Mouse (Mus musculus): ENCODE data around the gene Prr18. TPM values are rescaled to one million over a fixed set of nuclear protein-coding genes. Genes with fewer than 3 reads are reported as not detected.
"Not testable (repeated sequence)": the region's sequence is repeated elsewhere in the genome, so short reads cannot be mapped to it uniquely, and the experiment has no call there.

The Prr18 gene
- 0.10 TPM in 1 of 3 replicates, not detected in the others for total RNA-seq (2017)

DNA sequence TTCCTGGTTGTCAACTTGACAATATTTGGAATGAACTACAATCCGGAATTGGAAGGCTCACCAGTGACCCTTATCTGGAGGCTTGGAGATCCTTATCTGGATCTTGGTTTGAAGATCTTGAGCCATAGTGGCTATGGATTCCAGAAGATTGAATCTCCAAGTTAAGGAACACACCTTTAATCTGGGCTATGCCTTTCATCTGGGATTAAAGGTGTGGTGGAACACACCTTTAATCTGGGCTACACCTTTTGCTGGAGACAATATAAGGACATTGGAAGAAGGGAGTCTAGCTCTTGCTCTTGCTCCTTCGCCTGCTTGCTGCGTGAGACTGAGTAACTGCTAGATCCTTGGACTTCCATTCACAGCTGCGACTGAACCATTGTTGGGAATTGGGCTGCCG lies at the start of gene Prr18:
Prr18 (plus strand) TSS at position 301 of the 400 bp plus-strand sequence.
- not testable (repeated sequence) for ATAC-seq (replicated peaks; ENCODE audit: insufficient number of reproducible peaks, low FRiP score, low TSS enrichment, poor library complexity, severe bottlenecking)

DNA sequence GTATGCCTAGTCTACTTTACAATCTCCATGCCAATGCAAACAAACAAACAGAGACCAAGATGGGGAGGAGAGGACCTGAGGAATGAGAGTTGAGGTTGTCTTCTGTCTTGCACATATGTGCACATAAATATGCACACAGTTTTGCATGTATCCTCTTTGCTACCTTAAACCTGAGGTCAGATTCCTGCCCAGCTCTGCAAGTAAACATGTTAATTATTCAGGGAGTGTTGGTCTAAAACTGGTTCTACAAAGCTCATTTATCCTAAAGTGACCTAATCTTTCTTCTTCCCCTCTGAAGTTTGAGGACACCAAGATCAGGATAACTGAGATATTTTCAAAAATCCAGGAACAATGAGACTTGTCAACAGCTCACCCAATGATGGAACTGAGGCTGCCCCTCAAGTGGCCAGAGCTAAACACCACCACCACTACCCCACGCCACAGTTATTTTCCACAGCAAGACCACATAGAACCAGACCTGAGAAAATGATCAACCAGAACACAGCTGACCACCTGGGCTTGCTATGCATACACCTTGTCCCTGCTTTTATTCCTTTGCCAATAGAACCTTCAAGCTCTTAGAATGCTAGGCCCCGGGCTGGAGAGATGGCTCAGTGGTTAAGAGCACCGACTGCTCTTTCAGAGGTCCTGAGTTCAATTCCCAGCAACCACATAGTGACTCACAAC lies 47.1 kb upstream of the Prr18 start:
- ATAC-seq (replicated peaks; ENCODE audit: insufficient number of reproducible peaks, low FRiP score, low TSS enrichment, poor library complexity, severe bottlenecking): no peak

DNA sequence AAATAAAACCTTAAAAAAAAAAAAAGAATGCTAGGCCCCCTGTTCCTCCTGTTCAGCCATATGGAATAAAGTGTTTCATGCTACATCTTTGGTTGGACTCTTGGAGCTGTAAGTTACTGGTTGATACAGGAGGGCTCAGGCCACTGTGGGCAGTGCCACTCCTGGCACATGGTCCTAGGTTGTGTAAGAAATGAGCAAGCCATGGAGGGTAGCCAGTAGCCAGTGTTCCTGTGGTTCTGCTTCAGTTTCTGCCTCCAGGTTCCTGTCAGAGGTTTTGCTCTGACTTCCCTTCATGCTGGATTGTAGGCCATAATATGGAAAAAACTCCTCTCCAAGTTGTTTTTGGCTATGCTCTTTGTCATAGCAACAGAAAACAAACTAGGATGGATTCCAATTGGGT lies 46.5 kb upstream of the Prr18 start:
- no peak for ATAC-seq (replicated peaks; ENCODE audit: insufficient number of reproducible peaks, low FRiP score, low TSS enrichment, poor library complexity, severe bottlenecking)

DNA sequence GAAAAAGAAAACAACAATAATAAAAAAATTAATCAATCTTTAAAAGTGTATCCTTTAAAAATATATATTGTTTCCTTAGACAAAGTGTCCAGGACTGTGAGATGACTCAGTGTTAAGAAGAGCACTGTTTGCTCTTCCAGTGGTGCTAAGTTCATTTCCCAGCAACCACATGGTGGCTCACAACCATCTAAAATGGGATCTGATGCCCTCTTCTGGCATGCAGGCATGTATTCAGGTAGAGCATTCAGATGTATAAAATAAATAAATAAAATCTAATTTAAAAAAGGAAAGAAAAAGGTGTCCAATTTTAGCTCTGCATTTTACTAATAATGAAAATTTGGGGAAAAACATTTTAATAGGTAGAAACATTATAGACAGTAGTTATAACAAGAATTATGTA lies 41.4 kb upstream of the Prr18 start:
- ATAC-seq (replicated peaks; ENCODE audit: insufficient number of reproducible peaks, low FRiP score, low TSS enrichment, poor library complexity, severe bottlenecking): no peak

DNA sequence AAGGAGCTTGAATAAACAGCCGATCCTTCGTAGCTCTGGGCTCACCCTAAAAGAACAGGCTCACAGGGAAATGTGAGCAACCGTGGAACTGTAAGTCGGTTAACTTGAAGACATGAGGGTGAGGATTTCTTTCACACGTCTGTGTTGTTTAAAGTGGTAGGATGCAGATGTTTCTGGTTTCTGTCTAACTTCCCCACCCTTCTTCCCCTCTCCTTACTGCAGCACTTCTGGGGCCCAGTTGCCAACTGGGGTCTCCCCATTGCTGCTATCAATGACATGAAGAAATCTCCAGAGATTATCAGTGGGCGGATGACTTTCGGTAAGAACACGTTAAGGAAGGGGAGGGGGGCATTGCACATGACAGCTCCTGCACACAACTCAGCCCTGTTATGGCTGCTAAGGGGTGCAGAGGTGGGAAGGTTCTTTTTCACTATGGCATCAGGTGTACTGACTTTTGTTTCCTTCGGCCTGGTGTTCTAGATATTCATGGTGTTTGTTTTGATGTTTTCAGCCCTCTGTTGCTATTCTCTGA lies 40.9 kb upstream of the Prr18 start:
- ATAC-seq (replicated peaks; ENCODE audit: insufficient number of reproducible peaks, low FRiP score, low TSS enrichment, poor library complexity, severe bottlenecking): no peak

DNA sequence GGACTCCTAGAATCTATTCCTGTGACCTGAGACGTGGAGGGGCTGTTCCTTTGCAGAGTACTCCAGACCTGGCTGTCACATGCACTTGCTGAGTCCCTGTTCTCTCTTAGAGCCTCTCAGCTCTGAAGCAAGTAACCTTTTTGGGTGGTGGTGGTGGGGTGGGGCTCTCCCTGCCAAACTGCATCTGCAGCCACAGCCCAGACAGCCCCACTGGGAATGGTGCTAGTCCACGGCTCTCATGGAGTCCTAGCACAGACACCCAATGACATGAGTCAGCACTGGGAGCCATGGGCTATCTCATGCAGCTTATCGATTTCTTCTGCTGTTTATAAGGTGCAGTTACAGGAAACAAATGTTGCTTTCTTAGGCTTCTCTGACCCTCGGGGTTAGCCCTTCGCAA lies 39.5 kb upstream of the Prr18 start:
- no peak for ATAC-seq (replicated peaks; ENCODE audit: insufficient number of reproducible peaks, low FRiP score, low TSS enrichment, poor library complexity, severe bottlenecking)

DNA sequence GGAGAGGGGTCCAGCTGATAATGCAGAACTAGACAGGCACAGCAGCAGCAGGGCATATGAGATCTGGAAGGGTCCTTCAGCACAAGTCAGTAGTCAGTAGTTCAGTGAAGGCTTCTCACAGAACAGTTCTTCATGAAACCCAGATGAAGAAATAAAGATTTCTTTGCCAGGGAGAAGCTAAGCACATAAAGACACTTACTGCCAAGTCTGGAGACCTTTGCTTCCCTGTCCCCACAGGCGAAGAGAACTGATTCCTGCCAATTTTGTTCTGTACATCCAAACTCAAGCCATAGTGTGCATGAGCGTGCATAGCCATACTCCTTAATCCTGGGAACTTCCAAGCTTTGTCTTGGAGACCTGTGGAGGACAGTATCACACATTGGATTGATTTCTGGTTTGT lies 39.0 kb upstream of the Prr18 start:
- no peak for ATAC-seq (replicated peaks; ENCODE audit: insufficient number of reproducible peaks, low FRiP score, low TSS enrichment, poor library complexity, severe bottlenecking)

DNA sequence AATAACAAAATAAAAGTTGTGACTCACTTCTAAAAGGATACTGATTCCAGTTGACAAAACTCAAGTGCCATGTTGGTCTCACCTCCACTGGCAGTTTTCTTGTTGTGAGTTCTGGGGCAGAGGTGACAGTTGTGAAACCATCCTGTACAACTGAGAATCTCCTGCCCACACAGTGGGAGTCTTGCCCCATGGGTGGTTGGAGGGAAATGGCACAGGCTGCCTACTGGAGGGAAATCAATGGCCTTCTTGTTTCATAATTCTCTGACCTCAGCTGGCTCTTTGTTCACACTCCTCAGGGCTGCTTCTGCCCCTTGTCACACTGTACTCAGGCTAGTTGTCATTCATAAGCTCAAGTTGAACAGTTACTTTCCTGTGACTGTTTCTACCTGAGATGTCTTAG lies 37.7 kb upstream of the Prr18 start:
- ATAC-seq (replicated peaks; ENCODE audit: insufficient number of reproducible peaks, low FRiP score, low TSS enrichment, poor library complexity, severe bottlenecking): no peak

DNA sequence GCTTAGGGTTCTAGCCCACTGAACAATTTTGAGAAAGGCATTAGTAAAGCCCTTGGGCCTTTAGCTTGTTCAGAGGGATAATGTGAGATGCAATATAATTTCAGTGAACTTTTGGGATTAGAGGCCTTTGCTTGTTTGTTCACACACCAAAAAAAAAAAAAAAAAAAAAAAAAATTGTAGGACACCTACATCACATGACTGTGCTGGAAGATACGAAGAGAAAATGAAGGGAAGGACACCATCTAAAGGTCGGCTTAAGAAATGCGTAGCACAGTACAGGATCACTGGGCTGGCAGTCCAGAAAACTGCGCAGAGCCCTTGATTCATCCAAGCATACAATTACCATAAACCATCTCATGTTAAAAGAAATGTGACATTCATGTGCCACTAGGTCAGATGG lies 35.7 kb upstream of the Prr18 start:
- ATAC-seq (replicated peaks; ENCODE audit: insufficient number of reproducible peaks, low FRiP score, low TSS enrichment, poor library complexity, severe bottlenecking): no peak

DNA sequence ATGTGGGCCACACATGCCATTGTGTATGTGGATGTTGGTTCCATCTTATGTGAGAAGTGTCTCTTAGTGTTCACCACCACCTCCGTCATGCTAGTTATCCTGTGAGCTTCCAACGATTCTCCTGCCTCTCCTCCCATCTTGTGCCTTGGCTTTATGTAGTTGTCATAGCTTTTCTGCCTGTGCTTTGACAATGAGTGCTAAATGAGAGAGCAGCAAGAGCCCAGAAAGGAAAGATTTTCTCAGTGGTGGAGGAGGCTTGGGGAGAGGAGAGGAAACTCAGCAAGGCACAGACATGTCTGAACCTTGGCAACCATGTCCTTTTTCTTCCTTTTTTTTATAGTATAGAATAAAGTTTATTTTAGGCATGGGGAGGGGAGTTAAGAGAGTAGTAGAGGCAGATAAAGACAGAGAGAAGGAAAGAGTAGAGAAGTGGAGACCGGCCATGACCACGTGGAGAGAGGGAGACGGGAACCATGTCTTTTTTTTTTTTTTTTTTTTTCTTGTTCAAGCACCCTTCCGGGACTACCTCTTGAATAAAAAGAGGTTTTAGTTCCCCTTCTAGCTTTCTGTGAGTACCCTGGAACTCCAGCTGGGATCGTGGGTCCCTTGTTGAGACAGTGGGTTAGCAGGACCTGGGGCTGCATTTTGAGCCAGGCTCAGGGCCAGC lies 34.4 kb upstream of the Prr18 start:
- no peak for ATAC-seq (replicated peaks; ENCODE audit: insufficient number of reproducible peaks, low FRiP score, low TSS enrichment, poor library complexity, severe bottlenecking)

DNA sequence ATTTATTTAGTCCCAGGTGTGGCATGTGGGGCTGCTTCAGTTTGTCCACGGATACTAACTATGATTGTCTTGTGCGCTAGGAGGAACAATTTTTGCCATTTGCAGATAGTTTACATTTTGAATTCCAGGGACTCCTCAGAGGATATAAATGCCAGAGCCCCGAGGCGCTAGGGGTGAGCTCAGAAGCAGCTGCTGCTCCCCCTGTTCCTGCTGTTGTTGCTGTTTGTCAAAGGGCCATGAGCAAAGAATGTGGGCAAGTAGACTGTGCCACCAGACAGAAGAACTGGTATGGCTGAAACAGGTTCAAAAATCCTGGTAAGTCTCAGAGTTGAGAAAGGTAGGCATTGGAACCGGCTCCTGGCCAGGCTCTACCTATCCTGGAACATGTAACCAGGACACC lies 33.6 kb upstream of the Prr18 start:
- no peak for ATAC-seq (replicated peaks; ENCODE audit: insufficient number of reproducible peaks, low FRiP score, low TSS enrichment, poor library complexity, severe bottlenecking)

DNA sequence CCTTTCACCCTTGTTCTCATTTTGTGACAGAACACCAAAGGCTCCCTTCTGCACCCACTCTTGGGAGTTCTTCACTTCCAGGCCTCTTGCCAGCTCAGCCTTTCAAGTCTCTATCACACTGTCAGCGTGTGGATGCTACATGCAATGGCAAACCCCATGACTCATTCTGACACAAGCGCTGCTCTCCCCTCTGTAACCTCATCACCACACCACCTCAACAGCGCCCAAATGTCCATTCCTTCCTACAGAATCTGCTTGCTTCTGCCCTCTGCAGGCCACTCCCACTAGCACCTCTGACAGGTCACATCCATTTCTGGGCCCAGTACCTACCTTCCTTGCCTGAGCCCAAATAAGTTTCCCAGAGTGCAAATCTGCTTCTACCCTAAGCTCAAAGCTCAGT lies 31.5 kb upstream of the Prr18 start:
- no peak for ATAC-seq (replicated peaks; ENCODE audit: insufficient number of reproducible peaks, low FRiP score, low TSS enrichment, poor library complexity, severe bottlenecking)

DNA sequence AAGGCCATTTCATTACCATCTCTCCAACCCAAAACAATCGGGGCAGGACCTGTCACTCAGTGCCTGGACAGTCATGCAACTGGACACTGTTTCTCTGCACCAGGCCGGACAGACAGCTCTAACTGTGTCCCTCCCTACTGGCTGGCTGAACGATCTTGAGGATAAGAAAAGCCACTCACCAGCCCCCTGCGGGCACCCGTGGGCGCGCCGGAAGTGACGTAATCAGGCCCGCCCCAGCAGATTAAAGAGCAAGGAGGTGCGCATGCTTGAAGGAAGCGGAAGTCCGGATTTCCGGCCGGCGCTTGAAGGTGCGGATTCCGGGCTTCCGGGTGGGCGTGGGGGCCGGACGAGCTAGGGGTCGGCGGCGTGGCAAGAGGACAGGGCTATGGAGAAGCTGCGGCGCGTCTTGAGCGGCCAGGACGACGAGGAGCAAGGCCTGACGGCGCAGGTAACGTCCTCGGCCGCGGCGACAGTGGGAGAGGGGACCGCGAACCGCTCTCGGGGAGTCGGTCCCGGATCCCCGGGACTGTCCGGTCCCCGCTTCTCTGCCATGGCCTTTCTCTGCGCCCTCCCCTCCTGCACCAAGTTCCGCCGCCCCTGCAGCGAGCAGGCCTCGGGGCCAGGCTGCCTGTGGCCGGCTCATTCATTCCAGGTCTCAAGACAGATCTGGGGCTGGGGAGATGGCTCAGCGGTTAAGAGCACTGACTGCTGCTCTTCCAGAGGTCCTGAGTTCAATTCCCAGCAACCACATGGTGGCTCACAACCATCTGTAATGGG lies 26.2 kb upstream of the Prr18 start, which contains the start of gene Sft2d1:
Sft2d1 (plus strand) TSS at position 265 of the 777 bp plus-strand sequence.
- peak; percentile 88 for ATAC-seq (replicated peaks; ENCODE audit: insufficient number of reproducible peaks, low FRiP score, low TSS enrichment, poor library complexity, severe bottlenecking)

DNA sequence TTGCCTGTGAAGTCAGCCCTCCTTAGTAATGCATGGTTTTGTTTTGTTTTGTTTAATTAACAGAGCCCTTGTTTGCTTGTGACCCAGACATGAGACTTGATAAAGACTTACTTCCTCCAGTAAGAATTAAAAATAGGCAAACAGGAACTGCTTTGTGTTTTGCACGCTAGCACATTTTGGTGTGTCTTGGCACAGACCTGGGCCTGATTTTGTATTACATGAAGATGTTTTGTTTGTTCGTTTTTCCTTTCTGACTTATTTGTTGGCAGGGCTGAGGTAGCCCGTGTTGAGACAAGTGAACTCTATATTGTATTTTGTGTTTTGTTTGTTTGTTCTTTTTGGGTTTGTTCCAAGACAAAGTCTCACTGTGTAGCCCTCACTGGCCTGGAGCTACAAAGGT lies 25.5 kb upstream of the Prr18 start:
- ATAC-seq (replicated peaks; ENCODE audit: insufficient number of reproducible peaks, low FRiP score, low TSS enrichment, poor library complexity, severe bottlenecking): no peak

DNA sequence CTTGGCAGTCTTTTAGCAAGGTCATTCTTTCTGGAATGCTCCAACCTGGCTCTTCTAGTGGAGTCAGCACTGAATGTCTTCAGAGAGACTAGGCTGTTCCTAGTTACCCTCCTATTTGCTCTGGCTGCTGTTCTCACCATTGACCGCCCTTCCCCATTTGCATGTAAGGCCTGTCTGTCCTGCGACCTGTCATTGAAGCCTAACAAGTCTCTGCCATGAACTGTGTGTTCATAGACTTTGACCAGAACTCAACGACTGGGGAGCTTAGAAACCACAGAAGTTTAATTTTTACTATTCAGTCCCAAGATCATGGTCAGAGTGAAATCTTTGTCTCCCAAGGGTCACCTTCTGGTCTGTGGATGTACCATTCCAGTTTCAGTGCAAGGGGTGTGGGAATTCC lies 23.3 kb upstream of the Prr18 start:
- ATAC-seq (replicated peaks; ENCODE audit: insufficient number of reproducible peaks, low FRiP score, low TSS enrichment, poor library complexity, severe bottlenecking): no peak

DNA sequence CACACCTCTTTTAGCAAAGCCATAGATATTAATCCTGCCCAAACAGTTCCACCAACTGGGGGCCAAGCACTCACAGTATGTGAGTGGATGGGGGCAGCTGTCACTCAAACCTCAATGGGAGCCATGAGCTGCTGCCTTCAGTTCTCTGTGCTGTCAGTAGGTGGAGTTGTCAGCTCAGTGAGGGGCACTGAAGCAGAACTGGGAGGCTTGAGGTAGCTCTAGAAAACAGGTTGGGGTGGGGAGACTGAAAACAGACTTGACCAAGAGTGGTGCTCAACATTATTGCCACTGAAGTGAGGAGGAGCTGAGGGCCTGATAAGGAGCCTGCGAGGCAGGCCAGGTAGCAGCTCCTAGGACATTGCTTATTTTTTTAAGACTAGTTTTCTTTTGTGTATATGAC lies 21.0 kb upstream of the Prr18 start:
- no peak for ATAC-seq (replicated peaks; ENCODE audit: insufficient number of reproducible peaks, low FRiP score, low TSS enrichment, poor library complexity, severe bottlenecking)

DNA sequence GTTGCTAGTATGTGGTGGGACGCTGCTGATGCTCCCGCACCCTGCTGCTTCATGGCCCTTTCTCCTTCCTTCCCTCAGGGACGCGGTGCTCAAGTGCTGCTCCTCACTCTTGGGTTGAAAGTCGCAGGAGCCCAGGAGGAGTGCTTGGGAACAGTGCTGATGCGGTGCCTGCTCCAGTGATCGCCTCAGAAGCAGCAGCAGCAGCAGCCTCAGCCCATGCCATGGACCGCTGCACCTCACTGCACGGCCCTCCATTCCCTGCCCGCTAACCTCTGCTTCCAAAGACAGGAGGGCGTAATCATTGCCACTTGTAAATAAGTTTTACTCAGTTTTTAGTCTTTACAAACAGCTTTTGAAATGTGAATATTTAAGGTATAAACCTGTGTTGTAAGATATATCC lies 10.4 kb upstream of the Prr18 start:
- not testable (repeated sequence) for ATAC-seq (replicated peaks; ENCODE audit: insufficient number of reproducible peaks, low FRiP score, low TSS enrichment, poor library complexity, severe bottlenecking)

DNA sequence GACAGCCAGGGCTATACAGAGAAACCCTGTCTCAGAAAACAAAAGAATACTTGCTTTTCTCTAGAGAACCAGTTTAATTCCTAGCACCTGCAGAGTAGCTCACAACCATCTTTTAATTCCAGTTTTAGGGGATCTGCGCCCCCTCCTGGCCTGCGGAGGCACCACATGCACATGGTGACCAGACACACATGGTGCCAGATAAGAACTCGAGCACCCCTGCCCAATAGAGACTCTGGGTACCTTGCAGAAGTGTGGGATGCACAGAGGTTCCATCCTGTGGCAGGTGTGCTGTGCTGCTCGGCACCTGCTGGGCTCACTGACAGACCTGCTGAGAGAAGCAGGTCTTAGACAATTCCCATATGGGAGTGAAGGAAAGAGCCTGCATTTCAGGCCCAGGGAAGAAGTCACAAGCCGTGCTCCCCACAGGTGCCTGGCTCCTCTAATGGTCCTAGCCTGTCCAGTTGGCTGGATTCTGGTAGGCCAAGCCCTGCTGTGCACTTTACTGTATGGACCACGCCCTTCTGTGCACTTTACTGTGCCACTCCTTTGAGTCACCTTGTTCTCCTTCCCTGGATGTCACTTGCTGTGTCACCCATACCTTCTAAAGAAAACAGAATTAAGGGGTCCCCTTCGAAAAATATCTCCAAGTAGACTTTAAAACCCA lies 8.6 kb upstream of the Prr18 start:
- 0 out of 2 replicates have a peak, but pooled peaks have one; percentile 51 for ATAC-seq (replicated peaks; ENCODE audit: insufficient number of reproducible peaks, low FRiP score, low TSS enrichment, poor library complexity, severe bottlenecking)

DNA sequence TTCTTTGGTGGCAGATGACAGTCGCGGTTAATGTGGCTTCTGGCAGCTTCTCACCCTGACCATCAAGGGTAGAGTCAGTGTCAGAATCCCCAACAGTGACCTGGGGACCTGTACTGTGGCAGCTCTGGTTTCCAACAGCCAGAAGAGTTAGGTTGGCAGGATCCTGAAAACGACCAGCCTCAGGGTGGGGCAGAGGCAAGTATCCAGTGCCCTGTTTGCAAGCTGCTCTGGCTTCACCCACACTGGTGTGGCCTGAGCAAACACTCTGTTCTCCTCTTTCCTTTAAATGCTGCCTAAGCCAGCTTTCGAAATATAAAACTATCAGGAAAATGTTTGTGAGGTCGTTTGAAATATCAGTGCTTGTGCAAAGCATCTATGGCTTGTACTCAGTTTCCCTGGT lies 6.7 kb upstream of the Prr18 start:
- no peak for ATAC-seq (replicated peaks; ENCODE audit: insufficient number of reproducible peaks, low FRiP score, low TSS enrichment, poor library complexity, severe bottlenecking)

Data from monocyte, adult 5-6 weeks (primary cell).